Mouse (Mus musculus) neural tube, embryonic 12.5 days (tissue): ENCODE results near the gene Slc22a14. TPM values are rescaled to one million over a fixed set of nuclear protein-coding genes. Genes with fewer than 3 reads are reported as not detected.
"Not testable (repeated sequence)": the region's sequence is repeated elsewhere in the genome, so short reads cannot be mapped to it uniquely, and the experiment has no call there.

Source experiments
- ATAC-seq: fragments of 200-750 bp; cut with Nextera tagmentation; 2 replicates; pipeline ENCODE4 v1.8.0; 2017; ENCODE audit warnings: low read depth, mild to moderate bottlenecking, moderate TSS enrichment, moderate library complexity; ENCODE audit not compliant: low FRiP score
- H3K27ac ChIP-seq: fragments of 300-500 bp; sonication (generic); 2 replicates; pipeline ENCODE4 v1.5.1; 2016
- H3K27me3 ChIP-seq: fragments of 300-500 bp; sonication (generic); replicated peaks from 2 replicates; pipeline ENCODE4 v1.6.1; 2016; ENCODE audit warnings: mild to moderate bottlenecking
- H3K36me3 ChIP-seq: fragments of 300-500 bp; sonication (generic); 2 replicates; pipeline ENCODE4 v1.6.1; 2016; ENCODE audit warnings: mild to moderate bottlenecking
- H3K4me1 ChIP-seq: fragments of 300-500 bp; sonication (generic); 2 replicates; pipeline ENCODE4 v1.6.1; 2016
- H3K4me2 ChIP-seq: fragments of 300-500 bp; sonication (generic); replicated peaks from 2 replicates; pipeline ENCODE4 v1.6.1; 2016; ENCODE audit warnings: mild to moderate bottlenecking
- H3K4me3 ChIP-seq: fragments of 300-500 bp; sonication (generic); 2 replicates; pipeline ENCODE4 v1.5.1; 2016
- H3K9ac ChIP-seq: fragments of 300-500 bp; sonication (generic); 2 replicates; pipeline ENCODE4 v1.6.1; 2016; ENCODE audit warnings: mild to moderate bottlenecking
- H3K9me3 ChIP-seq: fragments of 300-500 bp; sonication (generic); 2 replicates; pipeline ENCODE4 v1.6.1; 2016; ENCODE audit warnings: mild to moderate bottlenecking
- WGBS: fragments of 180-500 bp; shearing (Covaris S2); methylation state at CpG from one replicate; pipeline ENCODE4 v1.1.7; 2016; 5-methylcytosine and 5-hydroxymethylcytosine counted together
- polyA plus RNA-seq: library from polyadenylated mRNA; unstranded; fragments of >200 nt; fragmentation: Nextera tagmentation; extraction: Ambion mirVana; gene quantifications from 2 replicates; pipeline ENCODE4 v1.2.1, GENCODE M21; 2016

The Slc22a14 gene
- polyA plus RNA-seq, 1 experiment from 2014 or later, result not detected

- 80% methylated on average over 7 of the region's 7 CpGs for WGBS
- Histone ChIP-seq H3K4me2 (peak overlapping the region; percentile 91), H3K4me3 (no peak overlapping the region), H3K27ac (no peak overlapping the region), H3K9ac (no peak overlapping the region), H3K27me3 (no peaks in the 10 kb centered on the region), H3K9me3 (no peaks in the 10 kb centered on the region), H3K36me3 (no peaks in the 10 kb centered on the region), H3K4me1 (peaks cover 16% of the 10 kb centered on the region)
- no peak for ATAC-seq
Measured at GRCm38 (mm10) chr9:119320446-119320845, 44.9 kb downstream of the Slc22a14 start.

GRCm38 (mm10) chr9:119318891-119319290, 46.5 kb downstream of the Slc22a14 start:
- Histone ChIP-seq H3K36me3 (no peaks in the 10 kb centered on the region), H3K4me1 (peaks cover 16% of the 10 kb centered on the region), H3K9ac (no peak overlapping the region), H3K27me3 (no peaks in the 10 kb centered on the region), H3K4me3 (no peak overlapping the region), H3K27ac (no peak overlapping the region), H3K9me3 (no peaks in the 10 kb centered on the region), H3K4me2 (no peak overlapping the region)
- no peak for ATAC-seq
- WGBS, result 95% methylated on average over 1 of the region's 1 CpGs

GRCm38 (mm10) chr9:119313096-119313495, 52.3 kb downstream of the Slc22a14 start:
- Histone ChIP-seq H3K36me3 (no peaks in the 10 kb centered on the region), H3K9me3 (no peaks in the 10 kb centered on the region), H3K4me3 (no peak overlapping the region), H3K9ac (no peak overlapping the region), H3K4me1 (no peaks in the 10 kb centered on the region), H3K4me2 (no peak overlapping the region), H3K27ac (no peak overlapping the region), H3K27me3 (no peaks in the 10 kb centered on the region)
- WGBS, result 94% methylated on average over 10 of the region's 10 CpGs
- no peak for ATAC-seq

- Histone ChIP-seq H3K4me1 (no peaks in the 10 kb centered on the region), H3K4me2 (no peak overlapping the region), H3K27ac (no peak overlapping the region), H3K27me3 (no peaks in the 10 kb centered on the region), H3K4me3 (no peak overlapping the region), H3K9me3 (no peaks in the 10 kb centered on the region), H3K36me3 (no peaks in the 10 kb centered on the region), H3K9ac (no peak overlapping the region)
- WGBS, result 96% methylated on average over 1 of the region's 1 CpGs
- no peak for ATAC-seq
Measured at GRCm38 (mm10) chr9:119309067-119309466, 56.3 kb downstream of the Slc22a14 start.

GRCm38 (mm10) chr9:119305863-119306262, 59.5 kb downstream of the Slc22a14 start:
- Histone ChIP-seq H3K9me3 (no peaks in the 10 kb centered on the region), H3K4me3 (no peak overlapping the region), H3K27ac (no peak overlapping the region), H3K4me1 (no peaks in the 10 kb centered on the region), H3K9ac (no peak overlapping the region), H3K27me3 (no peaks in the 10 kb centered on the region), H3K36me3 (peaks cover 17% of the 10 kb centered on the region), H3K4me2 (no peak overlapping the region)
- 96% methylated on average over 7 of the region's 7 CpGs for WGBS
- no peak for ATAC-seq

- ATAC-seq, result no peak
- 80% methylated on average over 3 of the region's 3 CpGs for WGBS
- H3K9me3 ChIP-seq, result no peaks in the 10 kb centered on the region
Measured at GRCm38 (mm10) chr9:119298563-119298962, 66.8 kb downstream of the Slc22a14 start.

GRCm38 (mm10) chr9:119297696-119298095, 67.7 kb downstream of the Slc22a14 start:
- H3K9ac ChIP-seq, result no peak overlapping the region
- no peak overlapping the region for H3K27ac ChIP-seq
- H3K4me2 ChIP-seq, result no peak overlapping the region
- 92% methylated on average over 6 of the region's 6 CpGs for WGBS
- no peak overlapping the region for H3K4me3 ChIP-seq
- no peaks in the 10 kb centered on the region for H3K9me3 ChIP-seq
- H3K4me1 ChIP-seq, result no peaks in the 10 kb centered on the region
- H3K27me3 ChIP-seq, result no peaks in the 10 kb centered on the region
- peaks cover 11% of the 10 kb centered on the region for H3K36me3 ChIP-seq
- no peak for ATAC-seq

More at GRCm38 (mm10) chr9:119298563-119298962, 66.8 kb downstream of the Slc22a14 start:
- H3K4me3 ChIP-seq, result no peak overlapping the region
- H3K27me3 ChIP-seq, result no peaks in the 10 kb centered on the region
- no peaks in the 10 kb centered on the region for H3K4me1 ChIP-seq
- H3K9ac ChIP-seq, result no peak overlapping the region
- H3K27ac ChIP-seq, result no peak overlapping the region
- H3K36me3 ChIP-seq, result peaks cover 17% of the 10 kb centered on the region
- no peak overlapping the region for H3K4me2 ChIP-seq

- no peak overlapping the region for H3K27ac ChIP-seq
- H3K4me3 ChIP-seq, result no peak overlapping the region
- no peaks in the 10 kb centered on the region for H3K27me3 ChIP-seq
- no peaks in the 10 kb centered on the region for H3K9me3 ChIP-seq
- no peak overlapping the region for H3K4me2 ChIP-seq
- no peaks in the 10 kb centered on the region for H3K4me1 ChIP-seq
- no peaks in the 10 kb centered on the region; the same call in none of the 2 replicates for H3K36me3 ChIP-seq
- 89% methylated on average over 3 of the region's 3 CpGs for WGBS
- H3K9ac ChIP-seq, result no peak overlapping the region
- ATAC-seq, result no peak
Measured at GRCm38 (mm10) chr9:119290791-119291190, 74.6 kb downstream of the Slc22a14 start.

GRCm38 (mm10) chr9:119280894-119281682, 84.3 kb downstream of the Slc22a14 start:
- Histone ChIP-seq H3K27ac (no peak overlapping the region), H3K36me3 (peaks cover 18% of the 10 kb centered on the region), H3K9me3 (no peaks in the 10 kb centered on the region), H3K9ac (no peak overlapping the region), H3K4me3 (no peak overlapping the region), H3K4me2 (no peak overlapping the region), H3K4me1 (no peaks in the 10 kb centered on the region), H3K27me3 (no peaks in the 10 kb centered on the region)
- 91% methylated on average over 5 of the region's 5 CpGs for WGBS
- no peak for ATAC-seq

- no peak overlapping the region for H3K4me3 ChIP-seq
- no peak overlapping the region for H3K27ac ChIP-seq
- ATAC-seq, result no peak
- no peaks in the 10 kb centered on the region for H3K27me3 ChIP-seq
- no peak overlapping the region for H3K9ac ChIP-seq
- H3K4me2 ChIP-seq, result no peak overlapping the region
- H3K4me1 ChIP-seq, result no peaks in the 10 kb centered on the region
- no peaks in the 10 kb centered on the region for H3K9me3 ChIP-seq
- H3K36me3 ChIP-seq, result peaks cover 9% of the 10 kb centered on the region
- WGBS, result 92% methylated on average over 5 of the region's 5 CpGs
Measured at GRCm38 (mm10) chr9:119278031-119278430, 87.3 kb downstream of the Slc22a14 start.

GRCm38 (mm10) chr9:119276321-119276720, 89.0 kb downstream of the Slc22a14 start:
- H3K4me2 ChIP-seq, result no peak overlapping the region
- no peak overlapping the region for H3K27ac ChIP-seq
- no peak overlapping the region for H3K4me3 ChIP-seq
- no peaks in the 10 kb centered on the region for H3K27me3 ChIP-seq
- no peak for ATAC-seq
- WGBS, result 88% methylated on average over 7 of the region's 7 CpGs
- H3K9me3 ChIP-seq, result no peaks in the 10 kb centered on the region
- H3K9ac ChIP-seq, result no peak overlapping the region
- peaks cover 3% of the 10 kb centered on the region for H3K36me3 ChIP-seq
- H3K4me1 ChIP-seq, result no peaks in the 10 kb centered on the region

GRCm38 (mm10) chr9:119274814-119275213, 90.5 kb downstream of the Slc22a14 start:
- H3K27me3 ChIP-seq, H3K9ac ChIP-seq, H3K27ac ChIP-seq, H3K9me3 ChIP-seq, H3K4me1 ChIP-seq, H3K4me2 ChIP-seq, H3K4me3 ChIP-seq, ATAC-seq, H3K36me3 ChIP-seq: not testable (repeated sequence)
- 95% methylated on average over 5 of the region's 5 CpGs for WGBS

GRCm38 (mm10) chr9:119271496-119271895, 93.9 kb downstream of the Slc22a14 start:
- no peak overlapping the region for H3K9ac ChIP-seq
- peaks cover 27% of the 10 kb centered on the region for H3K36me3 ChIP-seq

More at GRCm38 (mm10) chr9:119271496-119271895, 93.9 kb downstream of the Slc22a14 start:
- ATAC-seq, result no peak
- Histone ChIP-seq H3K4me1 (no peaks in the 10 kb centered on the region), H3K4me3 (no peak overlapping the region), H3K27me3 (no peaks in the 10 kb centered on the region), H3K9me3 (no peaks in the 10 kb centered on the region), H3K27ac (no peak overlapping the region), H3K4me2 (no peak overlapping the region)
- 66% methylated on average over 4 of the region's 4 CpGs for WGBS
